Mouse (Mus musculus): ENCODE results near the gene Stpg4.

The Stpg4 gene

DNA sequence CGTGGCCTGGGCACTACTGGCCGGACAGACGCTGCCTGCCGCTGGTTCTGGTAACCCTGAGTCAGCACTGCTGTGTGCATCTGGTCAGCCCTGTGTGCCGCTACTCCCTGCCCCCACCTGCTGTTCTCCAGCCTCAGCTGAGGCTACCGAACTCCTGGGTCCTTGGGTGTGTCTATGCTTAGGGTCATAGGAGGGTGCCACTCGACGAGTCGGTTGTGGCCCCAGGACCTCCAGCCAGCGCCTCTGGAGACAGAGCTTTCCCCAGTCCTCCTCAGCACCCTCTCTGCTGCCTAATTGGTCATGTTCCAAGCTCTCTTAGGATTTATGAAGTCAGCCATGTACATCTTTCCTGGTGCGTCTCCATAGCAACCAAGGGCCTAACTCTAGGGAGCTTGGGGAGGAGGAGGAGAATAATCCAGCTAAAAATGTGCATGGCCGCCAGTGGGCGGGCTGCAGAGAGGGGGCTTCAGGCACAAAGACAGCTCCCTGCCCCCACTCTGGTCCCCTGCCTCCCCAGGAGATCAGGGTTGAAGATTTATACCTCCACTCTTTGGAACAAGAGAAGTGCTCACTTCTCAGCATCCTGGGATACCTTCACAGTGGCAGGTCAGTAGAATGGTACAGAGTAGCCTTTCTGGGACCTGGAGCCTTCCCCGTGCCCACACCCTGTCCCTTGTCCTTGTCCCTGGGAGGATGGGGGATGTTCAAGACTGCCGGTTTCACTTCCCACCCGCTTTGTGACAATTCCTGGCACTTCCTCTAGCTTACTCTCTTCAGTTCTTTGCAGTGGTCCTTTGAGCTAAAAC is 49.0 kb downstream of the Stpg4 start:
- DNase-seq, result no peak

GRCm38 (mm10) chr17:87377536-87377935 is 50.0 kb downstream of the Stpg4 start:
- no peak for DNase-seq

DNA sequence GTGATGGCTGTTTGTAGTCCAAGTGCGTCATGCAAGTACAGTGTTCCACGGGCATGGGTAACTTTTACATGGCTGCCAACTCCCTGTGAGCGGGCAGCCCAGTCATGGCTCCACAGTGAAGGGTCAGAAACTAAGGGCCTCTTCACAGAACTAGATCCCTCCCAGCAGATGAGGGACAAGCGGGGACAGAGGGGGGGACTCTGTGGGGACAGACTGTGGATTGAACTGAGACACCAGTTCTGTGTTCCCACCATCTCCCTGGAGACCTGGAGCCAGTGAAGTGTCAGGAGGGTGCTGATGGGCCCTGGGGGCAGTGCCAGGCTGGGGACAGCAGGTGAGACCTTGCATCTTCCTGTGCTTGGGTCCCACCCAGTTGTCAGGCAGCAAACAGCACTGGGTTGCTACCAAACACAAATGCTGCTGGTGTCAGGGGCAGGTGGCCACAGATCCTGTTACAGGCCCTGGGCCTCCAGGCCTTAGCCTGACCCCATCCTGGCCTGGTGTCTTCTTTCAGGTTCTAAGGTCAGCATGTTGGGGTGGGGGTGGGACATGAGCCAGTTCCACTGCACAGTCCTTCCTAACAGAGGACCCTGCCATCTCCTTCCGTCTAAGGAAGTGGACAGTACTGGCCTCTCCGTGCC is 50.6 kb downstream of the Stpg4 start:
- no peak for DNase-seq

GRCm38 (mm10) chr17:87375941-87376511 is 51.5 kb downstream of the Stpg4 start:
- DNase-seq, result no peak

DNA sequence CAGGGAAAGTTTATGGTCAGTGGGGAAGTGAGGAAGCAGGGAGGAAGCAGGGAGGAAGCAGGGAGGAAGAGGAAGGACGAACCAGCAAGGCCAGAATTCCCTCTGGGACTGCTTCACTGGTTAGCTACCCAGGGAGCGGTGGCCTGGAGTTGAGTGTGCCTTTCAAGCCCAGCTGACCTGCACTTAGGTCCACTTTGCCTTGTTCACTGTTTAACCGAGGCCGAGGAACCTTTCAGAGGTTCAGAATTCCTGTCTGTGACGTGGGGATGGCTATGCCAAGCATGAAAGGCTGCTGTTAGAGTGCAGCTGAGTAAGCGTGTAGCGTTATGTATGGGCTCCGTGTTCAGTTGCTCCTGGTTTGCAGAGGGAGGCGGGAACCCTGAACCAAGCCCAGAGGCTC is 54.2 kb downstream of the Stpg4 start:
- DNase-seq, result no peak

- no peak for DNase-seq
These were observed 55.4 kb downstream of the Stpg4 start for GRCm38 (mm10) chr17:87372189-87372588.

- no peak for DNase-seq
These were observed 58.2 kb downstream of the Stpg4 start for GRCm38 (mm10) chr17:87369270-87369759.

- DNase-seq, result no peak
These were observed 59.1 kb downstream of the Stpg4 start for GRCm38 (mm10) chr17:87368481-87368880.

GRCm38 (mm10) chr17:87367640-87368039 is 59.9 kb downstream of the Stpg4 start:
- DNase-seq, result no peak

DNA sequence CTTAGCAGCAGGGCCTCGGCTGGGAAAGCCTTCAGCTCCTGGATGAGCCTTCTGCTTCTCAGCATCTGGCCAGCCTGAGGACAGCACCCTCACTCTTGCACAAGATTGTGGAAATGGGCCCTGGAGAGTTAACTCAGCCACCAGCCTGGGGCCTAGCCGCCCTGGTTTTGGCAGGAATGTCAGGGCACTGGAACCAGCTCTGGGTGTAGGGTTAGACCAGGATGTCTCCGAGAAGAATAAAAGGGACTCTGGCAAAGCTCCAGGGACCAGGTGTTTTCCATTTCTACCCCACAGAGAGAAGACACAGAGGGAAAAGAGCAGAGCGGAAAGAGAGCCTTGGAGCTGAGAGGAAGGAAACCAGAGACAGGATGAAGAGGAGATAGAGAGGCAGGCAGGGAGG is 60.3 kb downstream of the Stpg4 start:
- no peak for DNase-seq

GRCm38 (mm10) chr17:87366520-87366919 is 61.0 kb downstream of the Stpg4 start:
- DNase-seq, result no peak

DNA sequence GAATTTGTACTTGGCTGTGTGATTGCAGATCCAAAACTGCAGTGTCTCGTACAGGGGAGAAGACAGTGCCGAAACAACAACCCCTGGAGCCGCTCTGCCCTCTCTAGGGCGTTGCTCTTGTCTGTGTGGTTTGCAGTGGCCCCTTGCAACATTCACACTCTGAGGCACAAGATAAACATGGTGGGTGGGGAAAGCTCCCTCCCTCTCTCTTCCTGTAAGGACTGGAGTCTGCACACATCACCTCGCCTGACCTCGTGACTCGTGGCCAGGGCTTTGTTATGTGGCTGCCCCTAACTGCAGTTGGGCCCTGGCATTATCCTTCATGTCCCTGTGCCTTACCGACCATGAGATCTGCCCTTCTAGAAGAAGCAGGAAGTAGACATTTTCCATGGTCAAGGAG is 62.3 kb downstream of the Stpg4 start:
- DNase-seq, result no peak

- no peak for DNase-seq
These were observed 63.4 kb downstream of the Stpg4 start for GRCm38 (mm10) chr17:87364108-87364507.

- DNase-seq, result peak; percentile 49
These were observed 66.4 kb downstream of the Stpg4 start for GRCm38 (mm10) chr17:87361132-87361531.

DNA sequence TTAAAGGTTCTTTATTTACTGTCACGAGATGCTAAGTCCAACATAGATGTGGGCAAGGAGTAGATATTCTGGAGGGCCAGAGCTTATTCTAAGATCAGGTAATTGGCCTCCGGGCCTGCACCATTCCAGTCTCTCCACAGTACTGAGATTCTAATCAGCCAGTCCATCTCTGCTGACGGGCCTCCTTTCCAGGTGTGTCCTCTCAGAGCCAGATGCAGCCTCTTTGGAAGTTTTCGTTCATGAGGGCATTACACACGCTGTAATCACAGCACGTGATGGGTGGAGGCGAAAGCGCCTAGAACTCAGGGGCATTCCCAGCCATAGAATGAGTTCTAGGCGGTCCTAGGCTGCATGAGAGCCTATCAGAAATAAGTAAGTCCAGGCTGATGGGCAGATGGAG is 70.0 kb downstream of the Stpg4 start:
- DNase-seq, result no peak

- DNase-seq, result no peak
These were observed 71.3 kb downstream of the Stpg4 start for GRCm38 (mm10) chr17:87356261-87356660.

- DNase-seq, result no peak
These were observed 72.1 kb downstream of the Stpg4 start for GRCm38 (mm10) chr17:87355456-87355855.

DNA sequence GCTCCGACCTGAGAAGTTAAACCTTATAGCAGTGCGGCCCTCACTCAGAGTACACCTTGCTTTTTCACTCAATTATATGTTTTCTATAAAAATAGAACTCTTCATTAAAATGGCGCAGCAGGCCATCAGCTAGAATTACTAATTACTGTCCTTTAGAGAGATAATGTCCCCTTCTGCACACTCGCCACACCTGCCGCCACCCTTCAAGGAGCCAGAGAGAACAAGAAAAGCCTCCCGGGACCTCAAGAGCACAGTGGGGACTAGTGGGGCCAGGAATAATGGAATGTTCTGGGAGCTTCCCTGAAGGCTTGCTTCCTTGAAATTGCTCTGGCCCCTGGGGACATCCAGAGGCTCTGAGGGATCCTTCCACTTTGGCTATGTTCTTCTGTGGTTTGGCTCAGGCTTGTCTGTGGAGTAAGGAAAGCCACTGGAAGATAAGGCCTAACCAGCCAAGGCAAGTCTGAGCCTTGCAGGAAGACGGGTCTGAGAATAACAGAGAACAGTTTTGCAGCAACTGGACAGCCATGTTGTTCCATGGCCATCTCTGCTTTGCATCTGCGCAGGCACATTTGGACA is 73.7 kb downstream of the Stpg4 start:
- DNase-seq, result no peak

- DNase-seq, result no peak
These were observed 74.7 kb downstream of the Stpg4 start for GRCm38 (mm10) chr17:87352898-87353225.

- DNase-seq, result no peak
These were observed 75.2 kb downstream of the Stpg4 start for GRCm38 (mm10) chr17:87352106-87352897.

- DNase-seq, result no peak
These were observed 76.1 kb downstream of the Stpg4 start for GRCm38 (mm10) chr17:87351241-87352105.

All from thymus, postnatal 14 days (tissue).